Mouse (Mus musculus) stomach, embryonic 16.5 days (tissue): Measurements from ENCODE around the gene Ap1s1. TPM values are rescaled to one million over a fixed set of nuclear protein-coding genes. Genes with fewer than 3 reads are reported as not detected.
A peak's percentile ranks its signal among the peaks of the same experiment; 100 is the strongest.

Source experiments
- ATAC-seq: fragments of 200-750 bp; cut with Nextera tagmentation; 2 replicates; pipeline ENCODE4 v1.8.0; 2017; ENCODE audit warnings: moderate number of reproducible peaks, moderate TSS enrichment; ENCODE audit not compliant: insufficient read depth, low FRiP score
- H3K27ac ChIP-seq: fragments of 300-500 bp; sonication (generic); 2 replicates; pipeline ENCODE4 v1.5.1; 2014; ENCODE audit warnings: low read length
- H3K27me3 ChIP-seq: fragments of 300-500 bp; sonication (generic); 2 replicates; pipeline ENCODE4 v1.6.1; 2014; ENCODE audit warnings: low read length, control low read depth, mixed read lengths; ENCODE audit not compliant: control insufficient read depth, insufficient read depth
- H3K36me3 ChIP-seq: fragments of 300-500 bp; sonication (generic); 2 replicates; pipeline ENCODE4 v1.6.1; 2014; ENCODE audit warnings: low read length; ENCODE audit not compliant: control insufficient read depth, insufficient read depth
- H3K4me1 ChIP-seq: fragments of 300-500 bp; sonication (generic); 2 replicates; pipeline ENCODE4 v1.6.1; 2014; ENCODE audit warnings: low read length, control low read depth, mixed read lengths; ENCODE audit not compliant: control insufficient read depth, insufficient read depth
- H3K4me2 ChIP-seq: fragments of 300-500 bp; sonication (generic); 2 replicates; pipeline ENCODE4 v1.6.1; 2014; ENCODE audit warnings: low read depth, low read length, mixed read lengths
- H3K4me3 ChIP-seq: fragments of 300-500 bp; sonication (generic); replicated peaks from 2 replicates; pipeline ENCODE4 v1.5.1; 2014; ENCODE audit warnings: mild to moderate bottlenecking, low read length
- H3K9ac ChIP-seq: fragments of 300-500 bp; sonication (generic); 2 replicates; pipeline ENCODE4 v1.6.1; 2014; ENCODE audit warnings: low read length
- H3K9me3 ChIP-seq: fragments of 300-500 bp; sonication (generic); replicated peaks from 2 replicates; pipeline ENCODE4 v1.6.1; 2016; ENCODE audit warnings: low read length, control low read depth; ENCODE audit not compliant: control insufficient read depth
- WGBS: fragments of 180-500 bp; shearing (Covaris S2); extraction: QIAGEN DNeasy Blood & Tissue Kit; methylation state at CpG from one replicate; pipeline ENCODE4 v1.1.7; 2014; 5-methylcytosine and 5-hydroxymethylcytosine counted together
- polyA plus RNA-seq: library from polyadenylated mRNA; unstranded; fragments of >200 nt; fragmentation: Nextera tagmentation; extraction: Ambion mirVana; gene quantifications from 2 replicates; pipeline ENCODE4 v1.2.1, GENCODE M21; 2015

Gene Ap1s1
- polyA plus RNA-seq, 1 experiment from 2014 or later = 187 TPM

DNA sequence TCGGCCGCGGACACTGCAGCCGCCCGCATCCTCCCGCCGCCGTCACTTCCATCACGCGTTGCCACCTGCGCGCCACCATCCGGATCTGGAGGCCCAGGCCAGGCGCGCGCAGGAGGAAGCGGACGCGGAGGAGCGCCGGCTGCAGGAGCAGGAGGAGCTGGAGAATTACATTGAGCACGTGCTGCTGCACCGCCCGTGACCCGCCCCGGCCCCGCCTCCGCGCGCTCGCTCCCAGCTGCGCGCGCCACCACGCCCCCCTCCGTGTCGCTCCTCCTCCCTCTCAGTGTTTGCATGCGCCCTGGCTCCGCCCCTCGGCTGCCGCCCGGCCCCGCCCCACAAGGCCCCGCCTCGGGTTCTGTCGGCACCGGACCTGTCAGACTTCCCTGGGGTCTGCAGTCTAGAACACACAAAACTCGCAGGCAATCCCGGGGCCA lies 13.3 kb downstream of the Ap1s1 start:
- under 1% methylated on average over 43 of the region's 49 CpGs for WGBS
- ATAC-seq = peak; percentile 88
- Histone ChIP-seq H3K4me2 (peak overlapping the region; percentile 100), H3K9me3 (no peaks in the 10 kb centered on the region), H3K36me3 (peaks cover 4% of the 10 kb centered on the region), H3K4me3 (peak overlapping the region; percentile 51), H3K27ac (no peak overlapping the region), H3K27me3 (peaks cover 45% of the 10 kb centered on the region), H3K9ac (peak overlapping the region; percentile 44; the same call in 1 of the 2 replicates), H3K4me1 (peaks cover 18% of the 10 kb centered on the region)

DNA sequence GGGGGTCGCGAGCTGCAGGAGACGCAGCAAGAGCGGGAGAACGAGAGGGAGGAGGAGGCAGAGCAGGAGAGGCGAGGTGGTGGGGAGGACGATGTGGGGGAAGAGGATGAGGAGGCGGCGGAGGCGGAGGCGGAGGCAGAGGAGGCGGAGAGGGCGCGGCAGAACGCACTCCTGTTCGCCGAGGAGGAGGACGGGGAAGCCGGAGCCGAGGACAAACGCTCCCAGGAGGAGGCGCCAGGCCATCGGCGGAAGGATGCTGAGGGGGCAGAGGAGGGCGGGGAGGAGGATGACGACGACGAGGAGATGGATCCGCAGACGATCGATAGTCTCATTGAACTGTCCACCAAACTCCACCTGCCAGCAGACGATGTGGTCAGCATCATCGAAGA lies 13.9 kb downstream of the Ap1s1 start:
- Histone ChIP-seq H3K9me3 (no peaks in the 10 kb centered on the region), H3K9ac (no peak overlapping the region; the same call in 1 of the 2 replicates), H3K27ac (no peak overlapping the region), H3K4me3 (peak overlapping the region; percentile 51), H3K27me3 (peaks cover 48% of the 10 kb centered on the region), H3K4me2 (peak overlapping the region; percentile 100), H3K4me1 (peaks cover 18% of the 10 kb centered on the region), H3K36me3 (peaks cover 1% of the 10 kb centered on the region)
- under 1% methylated on average over 32 of the region's 33 CpGs for WGBS
- no peak for ATAC-seq

- ATAC-seq = no peak
- no peaks in the 10 kb centered on the region for H3K9me3 ChIP-seq
- peak overlapping the region; percentile 51 for H3K4me3 ChIP-seq
- peak overlapping the region; percentile 100 for H3K4me2 ChIP-seq
- H3K9ac ChIP-seq = no peak overlapping the region
- H3K4me1 ChIP-seq = peaks cover 18% of the 10 kb centered on the region
- under 1% methylated on average over 78 of the region's 78 CpGs for WGBS
- H3K27ac ChIP-seq = no peak overlapping the region
- no peaks in the 10 kb centered on the region; the same call in 1 of the 2 replicates for H3K36me3 ChIP-seq
- H3K27me3 ChIP-seq = peaks cover 54% of the 10 kb centered on the region
Measured at GRCm38 (mm10) chr5:137031076-137032032, 14.6 kb downstream of the Ap1s1 start.

- ATAC-seq = no peak
- peak overlapping the region; percentile 65 for H3K4me2 ChIP-seq
Measured at GRCm38 (mm10) chr5:137030416-137030810, 15.5 kb downstream of the Ap1s1 start.

DNA sequence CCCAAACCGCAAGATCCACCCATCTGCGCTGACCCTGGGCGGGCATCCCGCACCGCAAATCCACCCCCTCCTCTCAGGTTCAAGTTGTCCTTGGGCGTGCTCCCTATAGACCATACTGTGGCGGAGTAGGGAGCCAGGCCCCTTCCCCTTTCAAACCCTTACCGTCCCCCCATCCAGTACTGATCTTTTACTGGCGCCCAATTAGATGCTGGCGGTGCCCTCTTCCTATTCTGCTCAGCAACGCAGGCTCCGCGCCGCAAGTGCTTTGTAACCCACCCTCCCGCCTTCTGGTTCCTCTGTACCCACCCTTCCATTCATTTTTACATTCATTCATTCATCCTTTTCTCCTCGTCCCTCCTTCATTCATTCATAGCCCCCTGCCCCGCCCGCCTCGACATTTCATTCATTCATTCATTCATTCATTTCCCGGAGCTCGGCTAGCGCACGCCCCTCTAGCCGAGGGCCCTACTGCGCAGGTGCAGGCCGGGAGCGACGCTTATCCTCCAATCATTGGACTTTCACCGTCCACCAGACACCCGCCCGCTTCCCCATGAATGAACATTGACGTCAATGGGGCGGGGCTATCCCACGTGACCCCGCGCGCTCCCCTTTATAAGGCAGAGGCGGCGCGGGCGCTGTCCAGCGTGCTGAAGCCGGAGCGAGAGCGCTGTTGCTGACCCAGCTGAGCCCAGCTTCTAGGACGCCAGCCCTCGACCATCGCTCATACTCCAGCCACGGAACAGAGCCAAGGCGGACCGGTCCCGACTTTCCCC lies 16.1 kb downstream of the Ap1s1 start:
- Histone ChIP-seq H3K27me3 (peaks cover 68% of the 10 kb centered on the region), H3K4me2 (peak overlapping the region; percentile 65), H3K27ac (no peak overlapping the region), H3K4me1 (peaks cover 18% of the 10 kb centered on the region), H3K9ac (no peak overlapping the region), H3K4me3 (peak overlapping the region; percentile 38), H3K9me3 (no peaks in the 10 kb centered on the region), H3K36me3 (no peaks in the 10 kb centered on the region)
- under 1% methylated on average over 52 of the region's 52 CpGs for WGBS
- ATAC-seq = peak; percentile 77

More at GRCm38 (mm10) chr5:137030416-137030810, 15.5 kb downstream of the Ap1s1 start:
- Histone ChIP-seq H3K4me1 (peaks cover 18% of the 10 kb centered on the region), H3K27ac (no peak overlapping the region), H3K36me3 (no peaks in the 10 kb centered on the region; the same call in 1 of the 2 replicates), H3K9ac (no peak overlapping the region), H3K9me3 (no peaks in the 10 kb centered on the region), H3K27me3 (peaks cover 63% of the 10 kb centered on the region), H3K4me3 (peak overlapping the region; percentile 3; the same call in 1 of the 2 replicates)
- WGBS = 13% methylated on average over 22 of the region's 22 CpGs

- no peak overlapping the region for H3K4me3 ChIP-seq
Measured at GRCm38 (mm10) chr5:137029273-137029585, 16.7 kb downstream of the Ap1s1 start.

DNA sequence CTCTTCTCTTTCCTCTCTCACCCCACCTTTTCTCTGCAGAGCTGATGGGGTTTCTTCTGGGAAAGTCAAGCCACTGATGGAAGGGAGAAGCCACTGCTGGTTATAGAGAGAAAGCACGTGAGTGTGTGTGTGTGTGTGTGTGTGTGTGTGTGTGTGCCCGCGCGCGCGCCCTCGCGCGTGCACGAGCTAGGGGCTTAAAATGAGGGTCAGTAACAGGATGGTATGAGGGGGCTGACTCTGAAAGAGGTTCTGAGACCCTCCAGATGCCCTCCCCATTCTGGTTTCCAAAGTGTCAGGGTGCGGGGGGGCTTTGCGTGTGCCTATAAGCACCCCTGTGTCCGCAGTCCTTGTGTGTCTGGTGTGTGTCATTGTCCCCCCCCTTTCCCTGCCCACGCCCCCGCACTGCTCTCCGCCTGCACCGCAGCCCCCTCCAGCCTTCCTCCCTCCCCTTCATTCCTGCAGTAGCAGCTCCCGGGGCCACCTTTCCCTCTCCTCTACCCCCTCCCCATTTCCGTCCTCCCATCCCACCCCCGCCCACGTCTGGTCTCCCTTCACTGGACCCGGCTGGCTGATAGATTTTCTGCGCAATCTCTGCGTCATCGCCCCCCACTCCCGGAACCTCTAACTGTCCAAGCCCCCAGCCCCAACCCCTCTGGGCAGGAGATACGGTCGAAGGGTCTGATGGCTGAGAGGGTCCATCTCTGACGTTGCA lies 17.2 kb downstream of the Ap1s1 start:
- Histone ChIP-seq H3K36me3 (no peaks in the 10 kb centered on the region), H3K27me3 (peaks cover 78% of the 10 kb centered on the region), H3K4me1 (peaks cover 18% of the 10 kb centered on the region), H3K4me2 (no peak overlapping the region), H3K9me3 (no peaks in the 10 kb centered on the region), H3K27ac (no peak overlapping the region), H3K4me3 (no peak overlapping the region), H3K9ac (no peak overlapping the region)
- 4% methylated on average over 29 of the region's 29 CpGs for WGBS
- ATAC-seq = no peak

More at GRCm38 (mm10) chr5:137029273-137029585, 16.7 kb downstream of the Ap1s1 start:
- Histone ChIP-seq H3K9ac (no peak overlapping the region), H3K4me1 (peaks cover 18% of the 10 kb centered on the region), H3K4me2 (peak overlapping the region; percentile 65; the same call in 1 of the 2 replicates), H3K27ac (no peak overlapping the region), H3K27me3 (peaks cover 73% of the 10 kb centered on the region), H3K36me3 (no peaks in the 10 kb centered on the region), H3K9me3 (no peaks in the 10 kb centered on the region)
- under 1% methylated on average over 8 of the region's 8 CpGs for whole genome bisulfite sequencing
- no peak for ATAC-seq

GRCm38 (mm10) chr5:137026092-137026491 lies 19.8 kb downstream of the Ap1s1 start, which contains the start of gene Vgf:
Gene Vgf, plus strand, starts transcription at chr5:137026392.
- Histone ChIP-seq H3K4me3 (no peak within 1 kb of the TSS), H3K27me3 (peaks cover 64% of the 10 kb centered on the region)
- WGBS = 20% methylated on average over 4 of the region's 4 CpGs

More at GRCm38 (mm10) chr5:137026092-137026491, 19.8 kb downstream of the Ap1s1 start, which contains the start of gene Vgf:
- Histone ChIP-seq H3K27ac (no peak within 1 kb of the TSS), H3K4me1 (peaks cover 3% of the 10 kb centered on the region), H3K4me2 (no peak within 1 kb of the TSS), H3K9ac (no peak within 1 kb of the TSS), H3K9me3 (no peaks in the 10 kb centered on the region), H3K36me3 (no peaks in the 10 kb centered on the region)
- ATAC-seq = no peak
